Mouse (Mus musculus): ENCODE results near the gene Dock8.

Dock8 gene

GRCm38 (mm10) chr19:25057826-25058225 lies 58.5 kb downstream of the Dock8 start:
- in situ Hi-C loops (cut with MboI; ENCODE audit: low sequenced_read_pairs) = no loop called here

GRCm38 (mm10) chr19:25059847-25060364 lies 60.6 kb downstream of the Dock8 start:
- in situ Hi-C loops (cut with MboI; ENCODE audit: low sequenced_read_pairs) = no loop called here

- in situ Hi-C loops (cut with MboI; ENCODE audit: low sequenced_read_pairs) = no loop called here
These were observed 61.0 kb downstream of the Dock8 start for GRCm38 (mm10) chr19:25060375-25060774.

- in situ Hi-C loops (cut with MboI; ENCODE audit: low sequenced_read_pairs) = no loop called here
These were observed 63.0 kb downstream of the Dock8 start for GRCm38 (mm10) chr19:25062188-25062856.

- in situ Hi-C loops (cut with MboI; ENCODE audit: low sequenced_read_pairs) = no loop called here
These were observed 63.5 kb downstream of the Dock8 start for GRCm38 (mm10) chr19:25062857-25063240.

- in situ Hi-C loops (cut with MboI; ENCODE audit: low sequenced_read_pairs) = no loop called here
These were observed 66.9 kb downstream of the Dock8 start for GRCm38 (mm10) chr19:25066229-25066628.

- in situ Hi-C loops (cut with MboI; ENCODE audit: low sequenced_read_pairs) = no loop called here
These were observed 69.2 kb downstream of the Dock8 start for GRCm38 (mm10) chr19:25068518-25068917.

- in situ Hi-C loops (cut with MboI; ENCODE audit: low sequenced_read_pairs) = no loop called here
These were observed 73.2 kb downstream of the Dock8 start for GRCm38 (mm10) chr19:25072521-25072920.

GRCm38 (mm10) chr19:25074741-25075140 lies 75.4 kb downstream of the Dock8 start:
- in situ Hi-C loops (cut with MboI; ENCODE audit: low sequenced_read_pairs) = no loop called here

- in situ Hi-C loops (cut with MboI; ENCODE audit: low sequenced_read_pairs) = no loop called here
These were observed 78.3 kb downstream of the Dock8 start for GRCm38 (mm10) chr19:25077636-25078035.

- in situ Hi-C loops (cut with MboI; ENCODE audit: low sequenced_read_pairs) = no loop called here
These were observed 78.8 kb downstream of the Dock8 start for GRCm38 (mm10) chr19:25078130-25078529.

- in situ Hi-C loops (cut with MboI; ENCODE audit: low sequenced_read_pairs) = no loop called here
These were observed 80.8 kb downstream of the Dock8 start for GRCm38 (mm10) chr19:25080166-25080565.

- in situ Hi-C loops (cut with MboI; ENCODE audit: low sequenced_read_pairs) = no loop called here
These were observed 83.5 kb downstream of the Dock8 start for GRCm38 (mm10) chr19:25082839-25083238.

- in situ Hi-C loops (cut with MboI; ENCODE audit: low sequenced_read_pairs) = no loop called here
These were observed 87.8 kb downstream of the Dock8 start for GRCm38 (mm10) chr19:25087181-25087580.

GRCm38 (mm10) chr19:25089746-25090145 lies 90.4 kb downstream of the Dock8 start:
- in situ Hi-C loops (cut with MboI; ENCODE audit: low sequenced_read_pairs) = no loop called here

- in situ Hi-C loops (cut with MboI; ENCODE audit: low sequenced_read_pairs) = no loop called here
These were observed 95.8 kb downstream of the Dock8 start for GRCm38 (mm10) chr19:25095135-25095534.

GRCm38 (mm10) chr19:25096316-25096715 lies 97.0 kb downstream of the Dock8 start:
- in situ Hi-C loops (cut with MboI; ENCODE audit: low sequenced_read_pairs) = no loop called here

- in situ Hi-C loops (cut with MboI; ENCODE audit: low sequenced_read_pairs) = no loop called here
These were observed 97.7 kb downstream of the Dock8 start for GRCm38 (mm10) chr19:25096986-25097385.

GRCm38 (mm10) chr19:25097506-25097905 lies 98.2 kb downstream of the Dock8 start:
- in situ Hi-C loops (cut with MboI; ENCODE audit: low sequenced_read_pairs) = no loop called here

- in situ Hi-C loops (cut with MboI; ENCODE audit: low sequenced_read_pairs) = no loop called here
These were observed 98.6 kb downstream of the Dock8 start for GRCm38 (mm10) chr19:25097951-25098350.

- in situ Hi-C loops (cut with MboI; ENCODE audit: low sequenced_read_pairs) = no loop called here
These were observed 99.6 kb downstream of the Dock8 start for GRCm38 (mm10) chr19:25098941-25099340.

GRCm38 (mm10) chr19:25105682-25106081 lies 106.3 kb downstream of the Dock8 start:
- in situ Hi-C loops (cut with MboI; ENCODE audit: low sequenced_read_pairs) = no loop called here

- in situ Hi-C loops (cut with MboI; ENCODE audit: low sequenced_read_pairs) = no loop called here
These were observed 107.0 kb downstream of the Dock8 start for GRCm38 (mm10) chr19:25106315-25106714.
